Mouse (Mus musculus) left cerebral cortex, postnatal 14 days (tissue): ENCODE measurements around the gene Sycn. TPM values are rescaled to one million over a fixed set of nuclear protein-coding genes. Genes with fewer than 3 reads are reported as not detected.

Experiments
- DNase-seq, 2 experiments: peaks; one replicate each; pipeline ENCODE4 v3.0.0; 2021 to 2022; ENCODE audit warnings: low spot score in 2 of 2, mixed read lengths in 1 of 2
- intact Hi-C: fragments of 180-260 bp; cut with DNase I; formaldehyde crosslinking; loops from one replicate; pipeline ENCODE4 v1.15.1; 2025
- total RNA-seq, 2 experiments: library from RNA; stranded (reverse); gene quantifications; 2 replicates each; pipeline ENCODE4 v1.2.3; 2021

The Sycn gene
- total RNA-seq, 2 experiments from 2014 or later: not detected

DNA sequence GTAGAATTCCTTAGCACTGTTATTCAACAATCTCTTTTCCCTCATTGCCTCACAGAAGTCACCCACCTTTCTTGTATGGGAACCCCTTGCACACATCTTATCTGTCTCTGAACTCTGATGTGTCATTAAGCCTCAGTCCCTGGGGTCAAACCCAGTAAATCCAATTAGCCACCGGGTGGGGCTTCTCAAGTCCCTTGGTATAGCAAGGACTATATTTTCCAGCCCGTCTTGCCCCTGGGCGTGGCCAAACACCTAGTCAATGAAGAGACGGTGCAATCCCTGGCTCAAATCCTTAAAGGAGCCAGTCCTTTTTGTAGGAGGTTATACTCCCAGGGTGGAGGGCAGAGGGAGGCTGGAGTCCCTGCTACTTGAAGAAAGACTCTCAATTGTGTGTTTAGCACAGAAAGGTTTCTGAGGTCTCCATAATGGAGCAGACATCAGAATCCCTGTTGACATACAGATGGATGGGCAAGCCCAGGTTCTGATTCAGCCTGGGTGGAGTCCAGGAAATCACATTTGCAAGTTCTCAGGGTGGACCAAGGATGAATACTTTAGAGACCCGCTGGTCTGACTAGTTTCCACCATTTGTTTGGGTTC lies 15.4 kb downstream of the Sycn start:
- intact Hi-C loops: no loop called here
- DNase-seq: no peak

DNA sequence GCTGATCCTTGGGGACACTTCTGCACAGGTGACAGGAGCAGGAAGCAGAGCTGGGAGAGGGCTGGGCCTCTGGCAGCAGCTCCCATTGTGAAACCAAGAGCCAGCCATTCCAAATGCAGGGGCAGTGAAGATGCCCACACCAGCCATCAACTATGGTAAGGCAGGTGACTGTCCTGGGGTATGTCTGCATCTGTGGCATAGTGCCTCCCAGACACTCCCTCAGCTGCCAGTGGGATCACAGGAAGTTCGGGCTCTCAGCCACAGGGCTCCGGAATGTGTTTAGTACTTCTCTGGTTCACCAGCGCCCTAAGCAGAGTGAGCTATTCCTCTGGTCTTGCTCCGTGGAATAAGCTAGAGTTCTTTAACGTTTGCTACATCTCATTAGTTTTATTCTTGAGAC lies 16.4 kb downstream of the Sycn start:
- intact Hi-C loops: no loop called here
- no peak for DNase-seq

DNA sequence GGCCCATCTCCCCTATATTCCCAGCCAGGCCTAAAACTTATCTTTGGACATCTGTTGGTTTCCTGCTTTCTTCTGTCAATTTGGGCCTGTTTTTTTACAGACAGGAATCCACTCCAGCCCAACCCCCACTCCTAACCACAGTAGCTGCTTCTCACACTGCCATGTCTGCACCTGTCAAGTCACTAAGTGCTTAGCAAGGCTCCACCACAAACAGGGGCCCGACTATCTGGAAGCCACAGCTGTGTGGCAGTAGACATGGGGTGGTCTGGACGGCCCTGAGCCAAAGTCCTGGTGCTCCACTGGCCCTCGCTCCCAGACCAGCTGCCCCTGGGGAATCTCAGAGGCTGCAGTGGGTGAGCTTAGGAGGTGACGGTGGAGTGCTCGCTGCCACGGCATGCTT lies 17.0 kb downstream of the Sycn start:
- intact Hi-C loops: no loop called here

DNA sequence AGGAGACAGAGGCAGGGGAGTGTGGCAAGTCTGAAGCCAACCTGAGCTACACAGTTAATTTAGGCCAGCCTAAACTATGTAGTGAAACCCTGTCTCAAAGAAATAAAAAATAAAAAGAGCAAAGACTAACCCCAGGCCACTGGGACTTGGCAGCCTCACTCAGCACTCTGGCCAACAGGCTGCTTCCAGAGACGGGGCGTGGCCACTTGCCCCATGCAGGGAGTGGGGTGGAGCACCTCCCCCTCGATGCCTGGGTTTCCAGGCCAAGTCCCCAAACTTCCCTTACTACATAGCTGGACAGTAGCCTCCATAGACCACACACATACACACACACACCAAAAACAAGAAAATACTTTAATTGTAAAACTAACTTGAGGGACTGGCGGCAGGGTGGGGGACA lies 17.8 kb downstream of the Sycn start:
- intact Hi-C loops: no loop called here
- no peak for DNase-seq

More for the DNA sequence above, 17.0 kb downstream of the Sycn start:
- no peak for DNase-seq

DNA sequence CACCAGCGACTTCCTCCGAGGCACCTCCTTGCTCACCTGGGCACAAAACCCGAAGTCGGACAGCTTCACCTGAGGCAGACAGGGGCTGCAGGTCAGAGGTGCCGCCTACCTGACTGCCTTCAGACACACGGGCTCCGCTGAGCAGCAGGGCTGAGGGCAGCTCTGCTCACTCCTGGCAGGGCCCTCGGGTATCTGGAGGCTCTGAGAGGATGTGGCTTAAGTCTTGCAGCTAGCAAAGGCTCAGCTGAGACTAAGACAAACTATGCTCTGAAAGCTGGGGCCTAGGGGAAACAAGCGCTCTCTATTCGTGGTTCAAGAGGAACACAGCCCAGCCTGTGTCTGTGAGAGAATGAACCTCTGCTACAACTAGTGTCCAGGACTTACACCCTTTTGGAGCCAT lies 20.2 kb downstream of the Sycn start:
- no peak for DNase-seq
- intact Hi-C loops: no loop called here

DNA sequence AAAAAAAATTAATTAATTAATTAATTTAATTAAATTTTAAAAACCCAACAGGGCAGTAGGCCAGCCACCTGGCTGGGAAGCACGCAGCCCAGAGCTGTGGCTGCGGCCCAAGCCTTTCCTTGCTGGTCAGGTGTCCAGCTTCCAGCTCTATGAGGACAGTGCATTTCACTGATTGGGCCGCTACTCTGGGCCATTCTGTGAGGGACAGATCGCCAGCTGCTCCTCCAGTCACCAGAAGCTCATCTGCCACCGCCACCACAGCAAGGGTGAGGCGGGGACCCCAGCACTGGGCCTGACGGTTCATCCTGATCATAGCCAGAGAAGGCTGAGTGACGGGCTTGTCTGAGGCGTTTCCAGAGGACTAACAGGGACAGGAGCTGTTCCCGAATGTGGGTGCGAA lies 21.3 kb downstream of the Sycn start:
- intact Hi-C loops: no loop called here

DNA sequence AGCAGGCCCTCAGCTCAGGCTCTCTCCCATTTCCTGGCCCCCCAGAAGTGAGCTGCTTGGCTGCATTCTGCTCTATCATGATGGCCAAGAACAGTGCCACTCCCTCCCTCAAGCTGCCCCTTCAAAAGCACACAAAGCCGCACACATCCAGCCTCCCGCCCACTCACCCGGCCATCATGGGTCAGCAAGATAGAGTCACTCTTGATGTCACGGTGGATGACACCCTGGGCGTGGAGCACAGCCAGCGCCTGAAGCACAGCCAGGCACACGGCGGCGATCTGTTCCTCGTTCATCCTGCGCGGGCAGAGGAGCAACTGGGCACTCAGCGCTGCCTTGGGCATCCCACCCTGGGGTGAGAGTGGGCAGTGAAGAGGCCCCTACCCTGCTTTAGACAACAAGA lies 21.7 kb downstream of the Sycn start:
- intact Hi-C loops: no loop called here
- no peak for DNase-seq

More for the DNA sequence above, 21.3 kb downstream of the Sycn start:
- DNase-seq: no peak

DNA sequence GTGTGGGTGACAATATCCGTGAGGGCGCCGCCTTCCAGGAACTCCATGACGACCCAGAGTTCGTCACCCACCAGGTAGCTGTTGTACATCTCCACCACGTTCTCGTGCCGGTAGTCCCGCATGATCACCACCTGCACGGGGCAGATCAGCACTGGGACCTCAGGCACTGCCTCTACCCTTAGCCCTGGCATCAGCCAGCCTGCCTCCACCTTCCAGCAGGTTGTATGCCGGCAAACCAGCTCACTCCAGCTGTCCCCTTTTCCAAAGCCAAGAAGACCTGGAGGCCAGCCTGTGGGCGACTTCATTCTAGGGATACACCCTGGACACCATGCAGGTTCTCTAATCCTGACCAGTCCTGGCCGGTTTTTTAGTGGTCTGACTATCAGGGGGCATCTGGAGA lies 22.3 kb downstream of the Sycn start:
- no peak for DNase-seq
- intact Hi-C loops: no loop called here

DNA sequence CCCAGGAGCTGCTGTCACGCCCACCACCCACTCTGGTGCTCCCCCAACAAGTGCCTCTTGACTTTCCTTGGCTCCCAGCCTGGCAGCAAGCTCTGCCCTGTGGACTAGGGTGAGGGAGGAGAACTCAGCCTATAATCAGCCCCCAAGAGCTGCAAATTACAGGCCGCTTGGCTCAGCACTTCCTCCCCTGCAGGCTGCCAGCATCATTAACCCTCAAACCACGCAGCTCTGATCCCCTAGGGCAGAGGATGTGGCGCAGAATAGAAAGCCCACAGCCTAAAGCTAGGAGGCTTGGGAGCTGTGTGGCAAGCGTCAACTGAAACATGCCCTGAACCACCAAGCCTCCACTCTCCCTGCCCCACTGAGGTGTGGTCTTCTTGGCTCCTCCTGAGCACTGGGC lies 24.7 kb downstream of the Sycn start:
- intact Hi-C loops: no loop called here
- DNase-seq: no peak

DNA sequence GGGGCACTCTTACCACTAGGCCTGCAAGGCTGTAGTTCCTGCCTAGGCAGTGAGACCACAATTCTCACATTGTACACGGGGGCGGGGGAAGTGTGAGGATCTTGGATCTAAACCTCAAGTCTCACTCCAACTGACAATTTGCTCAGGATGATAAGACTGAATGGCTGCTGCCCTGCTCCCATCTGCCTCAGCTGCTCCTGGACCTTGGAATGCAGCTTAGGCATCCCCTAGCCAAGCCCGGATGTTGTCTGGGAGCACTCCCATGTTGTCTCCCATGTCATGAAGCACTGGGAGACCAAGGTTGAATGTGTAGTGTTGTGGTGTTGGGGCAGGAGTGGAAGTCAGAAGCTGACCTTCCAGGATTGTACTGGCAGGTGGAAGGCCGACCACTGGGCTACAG lies 26.9 kb downstream of the Sycn start:
- DNase-seq: no peak
- intact Hi-C loops: no loop called here

DNA sequence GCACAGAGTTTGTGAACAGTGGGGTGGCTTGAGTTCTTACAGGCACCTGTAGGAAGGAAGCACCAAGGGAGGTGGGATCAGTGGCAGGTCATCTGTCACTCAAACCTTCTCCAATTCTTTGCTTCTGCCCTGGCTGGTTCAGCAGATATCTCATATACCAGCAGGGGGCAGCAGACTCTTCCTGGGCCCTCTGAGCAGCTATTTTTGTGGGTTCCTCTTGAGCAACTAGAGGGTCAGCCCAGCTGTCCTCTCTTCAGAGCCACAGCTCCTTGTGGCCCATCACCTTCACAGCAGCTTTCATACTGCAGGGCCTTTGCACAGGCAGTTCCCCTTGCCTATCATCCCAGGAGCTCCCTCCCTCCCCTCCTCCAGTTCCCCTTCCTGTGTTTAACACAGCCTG lies 27.6 kb downstream of the Sycn start:
- DNase-seq: peak; percentile 67 to 75
- intact Hi-C loops: loop anchor here (1.0 kb wide), 1 partner anchor 33 kb away; no protein-coding TSS in a partner anchor

DNA sequence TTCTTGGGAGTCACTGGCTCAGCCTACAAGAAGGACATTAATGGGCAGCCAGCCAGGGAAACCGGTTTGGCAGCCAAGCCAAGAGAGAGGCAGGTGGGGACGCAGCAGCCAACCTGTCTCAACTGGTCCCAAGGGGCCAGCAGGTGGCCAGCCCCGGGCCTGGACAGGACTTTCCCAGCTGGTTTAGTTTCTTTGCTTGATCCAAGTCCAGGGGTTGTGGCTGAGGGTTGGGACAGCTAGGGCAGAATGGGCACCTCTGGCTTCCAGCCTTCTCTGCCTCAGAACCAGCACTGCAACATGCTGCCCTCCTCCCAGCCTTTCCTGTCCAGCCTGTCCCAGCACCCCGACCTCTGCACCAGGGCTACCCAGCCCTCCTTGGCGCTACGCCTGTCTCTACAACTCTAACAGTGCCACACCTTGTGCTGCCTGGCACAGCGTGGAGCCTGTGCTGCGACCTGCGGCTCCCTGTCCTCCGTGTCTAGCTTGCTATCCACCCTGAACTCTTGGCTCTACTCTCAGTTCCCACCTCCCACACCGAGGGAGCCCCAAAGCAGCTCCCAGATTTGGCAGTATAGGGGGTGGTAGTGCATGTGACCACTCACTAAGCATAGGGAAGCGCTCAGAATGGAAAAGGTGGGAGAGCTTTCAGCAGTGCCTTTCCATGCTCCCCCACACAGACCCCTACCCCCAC lies 29.8 kb downstream of the Sycn start:
- no peak for DNase-seq
- intact Hi-C loops: no loop called here

DNA sequence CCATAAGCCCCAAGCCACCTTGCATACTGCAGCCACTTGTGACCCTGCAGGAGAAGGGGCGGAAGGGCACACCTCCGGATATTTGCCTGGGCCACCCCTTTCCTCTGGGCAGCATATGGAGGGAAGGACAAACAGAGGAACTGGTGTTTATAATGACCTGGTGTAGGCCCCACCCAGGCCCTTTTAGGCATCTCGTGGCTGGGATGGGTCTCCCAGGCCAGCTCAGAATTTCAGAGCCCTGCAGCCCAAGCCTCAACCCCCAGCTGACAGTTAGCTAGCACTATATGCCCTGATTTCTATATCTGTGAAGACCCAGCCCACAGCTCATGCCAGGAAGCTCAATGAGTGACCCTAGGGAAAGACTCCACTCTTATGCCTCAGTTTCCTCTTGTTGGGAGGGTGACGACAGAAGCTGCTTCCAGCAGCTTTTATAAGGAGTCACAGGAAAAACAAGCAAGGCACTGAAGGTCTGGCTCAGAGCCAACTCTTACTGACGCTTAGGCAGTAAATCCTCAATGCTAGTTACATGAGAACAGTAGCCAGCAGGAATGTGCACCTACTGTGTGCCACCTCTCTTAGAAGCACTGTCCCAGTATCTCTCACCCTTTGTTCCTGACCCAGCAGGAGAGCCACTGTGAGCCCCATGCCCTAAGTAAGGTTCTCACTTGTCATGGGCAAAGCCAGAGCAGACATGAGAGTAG lies 30.4 kb downstream of the Sycn start:
- intact Hi-C loops: no loop called here
- DNase-seq: peak; percentile 50 to 51

DNA sequence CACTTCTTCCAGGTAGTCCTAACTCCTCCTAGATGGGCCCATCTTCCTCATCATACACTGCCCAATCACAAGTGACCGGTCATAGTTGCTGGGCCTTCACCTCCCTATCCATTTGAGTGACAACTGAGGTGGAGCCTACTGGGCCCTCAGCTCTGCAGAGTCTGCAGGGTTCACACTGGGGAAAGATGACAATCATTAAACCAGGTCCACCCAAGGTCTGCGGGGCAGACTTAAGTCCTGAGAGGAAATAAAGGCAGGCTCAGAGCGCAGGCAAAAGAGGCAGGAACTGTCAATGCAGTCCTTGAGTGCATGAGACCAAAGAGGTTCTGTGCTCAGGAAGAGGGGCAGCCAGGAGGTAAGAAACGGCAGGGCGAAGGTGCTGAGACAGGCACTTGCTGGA lies 32.0 kb downstream of the Sycn start:
- intact Hi-C loops: no loop called here
- no peak for DNase-seq

DNA sequence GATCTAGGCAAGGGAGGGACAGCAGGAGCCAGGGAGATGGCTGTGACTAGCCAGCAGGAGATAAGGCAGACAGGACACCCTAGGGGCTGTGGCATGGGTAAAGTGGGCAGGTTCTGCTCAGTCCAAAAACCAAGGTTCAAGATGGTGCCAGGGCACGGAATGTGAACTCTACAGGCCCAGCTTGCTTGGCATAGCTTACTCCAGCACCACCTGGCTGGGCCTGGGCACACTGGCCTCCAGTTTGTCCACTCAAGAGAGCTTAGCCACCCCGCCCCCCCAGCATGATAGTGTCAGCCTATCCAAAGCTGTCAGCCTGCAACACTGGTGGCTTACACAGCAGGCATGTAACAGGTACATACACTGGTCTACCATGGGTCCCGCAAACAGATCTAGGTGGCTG lies 32.6 kb downstream of the Sycn start:
- no peak for DNase-seq
- intact Hi-C loops: no loop called here

DNA sequence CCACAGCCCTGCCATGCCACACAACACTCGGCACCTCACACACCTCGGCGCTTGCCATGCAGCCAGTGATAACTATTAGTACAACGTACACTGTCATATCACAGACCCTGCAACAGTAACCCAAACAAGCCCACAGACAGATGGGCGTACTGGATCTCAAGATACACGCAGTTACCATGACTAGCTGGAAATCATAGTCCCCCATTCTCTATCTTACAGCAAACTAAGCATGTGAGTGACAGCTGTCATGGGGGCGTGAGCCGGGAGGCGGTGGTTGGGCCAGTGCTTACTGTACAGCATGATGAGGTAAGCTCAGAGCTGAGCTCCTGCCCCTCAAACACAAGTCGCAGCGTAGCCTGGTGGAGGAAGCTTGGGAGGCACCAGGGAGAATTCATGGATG lies 34.9 kb downstream of the Sycn start:
- intact Hi-C loops: no loop called here
- no peak for DNase-seq

DNA sequence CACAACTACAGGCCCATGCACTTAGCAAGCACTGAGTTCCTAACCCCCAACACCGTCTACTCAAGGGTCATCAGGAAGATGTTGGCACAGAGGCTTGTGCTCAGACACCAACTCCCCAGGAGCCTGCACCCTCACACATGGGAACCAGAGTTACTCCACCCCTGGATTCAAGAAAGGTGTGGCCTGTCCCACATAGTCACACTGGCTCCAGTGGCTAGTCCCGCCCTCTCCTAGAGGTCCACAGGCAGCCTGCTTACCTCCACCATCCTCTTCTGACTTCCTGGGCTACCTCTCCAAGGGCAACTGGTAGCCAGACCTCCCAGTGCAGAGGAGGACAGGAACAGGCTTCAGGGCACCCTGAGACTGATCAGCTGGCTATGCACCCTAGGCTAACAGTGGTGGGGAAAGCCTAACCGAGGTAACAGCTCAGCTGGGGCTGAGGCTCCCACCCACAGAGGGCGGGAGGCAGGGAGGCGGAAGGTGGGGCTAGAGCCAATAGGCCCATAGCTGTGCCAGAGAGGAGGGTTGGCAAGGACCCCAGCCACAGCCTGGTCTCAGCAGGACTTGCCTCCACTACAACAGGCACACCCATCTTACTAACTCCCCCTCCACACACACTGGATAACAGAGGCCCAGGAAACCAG lies 35.7 kb downstream of the Sycn start:
- peak in 1 of 2 experiments; percentile 37 for DNase-seq
- intact Hi-C loops: no loop called here

DNA sequence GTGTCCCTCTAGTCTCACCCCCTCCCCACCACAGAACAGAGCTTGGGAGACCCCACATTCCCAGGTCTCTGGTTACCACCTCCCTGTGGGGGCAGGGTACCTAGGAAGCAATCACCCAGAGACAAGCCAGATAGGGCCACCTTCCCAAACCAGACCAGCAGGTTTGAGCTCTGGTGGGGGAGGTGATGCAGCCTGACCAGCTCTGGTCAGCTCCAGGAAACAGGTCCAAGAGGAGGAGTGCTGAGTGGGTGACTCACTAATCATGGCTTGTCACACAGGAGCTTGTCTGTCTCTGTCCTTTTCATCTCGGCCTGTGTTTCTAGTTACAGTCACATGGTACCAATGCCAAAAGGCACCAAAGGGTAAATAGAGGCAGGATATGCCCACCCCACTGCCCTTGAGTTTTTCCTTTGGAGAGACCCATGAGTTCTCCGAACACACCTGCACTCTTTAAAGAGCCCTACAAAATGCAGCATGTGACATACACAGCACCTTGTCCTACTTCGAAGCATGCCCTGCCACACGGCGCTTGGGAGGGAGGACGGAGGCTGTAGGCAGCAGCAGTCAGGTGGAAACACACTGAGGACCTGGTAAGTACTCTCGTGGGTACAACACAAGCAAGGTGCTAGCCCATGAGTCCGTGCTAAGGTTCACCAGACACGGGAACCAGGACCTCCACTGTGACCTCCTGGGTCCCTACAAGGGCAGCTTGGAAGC lies 37.3 kb downstream of the Sycn start:
- intact Hi-C loops: no loop called here
- DNase-seq: no peak

DNA sequence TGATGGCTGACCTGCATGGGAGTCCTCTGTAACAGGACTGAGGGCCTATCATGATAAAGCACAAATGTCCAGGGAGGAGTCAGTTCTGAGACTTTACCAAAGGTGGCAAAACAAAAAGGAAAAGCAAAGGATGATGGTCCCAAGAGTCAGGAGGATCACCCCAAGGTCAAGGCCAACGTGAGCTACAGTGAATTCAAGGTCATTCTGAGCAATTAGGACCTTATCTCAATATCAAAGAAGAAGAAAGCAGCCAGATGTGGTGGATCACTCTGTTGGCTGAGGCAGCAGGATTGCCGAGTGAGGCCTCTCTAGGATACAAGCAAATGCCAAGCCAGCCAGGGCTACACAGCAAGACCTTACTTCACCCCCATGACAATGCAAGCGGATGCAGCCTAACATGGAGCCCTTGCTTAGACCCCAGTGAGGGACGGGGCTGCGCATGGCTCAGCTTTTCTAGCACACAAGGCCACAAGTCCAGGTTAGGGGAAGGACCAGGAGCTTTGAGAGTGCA lies 37.9 kb downstream of the Sycn start:
- intact Hi-C loops: no loop called here
- no peak for DNase-seq

DNA sequence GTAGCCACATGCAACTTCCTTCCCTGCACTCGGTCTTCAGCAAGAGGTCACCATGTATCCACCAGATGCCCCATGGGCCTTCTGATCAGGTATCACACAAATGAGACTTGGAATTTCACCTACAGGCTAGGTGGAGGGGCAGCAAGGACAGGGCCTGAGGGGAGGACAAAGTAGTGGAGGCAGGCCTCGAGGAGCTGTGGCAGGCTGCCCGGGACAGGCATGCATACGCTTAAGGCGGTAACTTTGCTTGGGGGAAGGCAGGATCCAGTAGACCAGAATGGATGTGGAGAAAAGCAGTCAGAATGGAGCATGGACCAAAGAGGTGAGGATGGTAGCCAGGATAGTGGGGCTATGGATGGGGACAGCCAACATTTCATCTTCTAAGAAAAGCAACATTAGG lies 39.1 kb downstream of the Sycn start:
- intact Hi-C loops: no loop called here

More for the DNA sequence above, 39.1 kb downstream of the Sycn start:
- no peak for DNase-seq
